Mouse (Mus musculus) kidney, postnatal 0 days (tissue): ENCODE data around the gene Gamt. TPM values are rescaled to one million over a fixed set of nuclear protein-coding genes. Genes with fewer than 3 reads are reported as not detected.

Experiments
- ATAC-seq: fragments of 200-750 bp; cut with Nextera tagmentation; replicated peaks from 2 replicates; pipeline ENCODE4 v1.8.0; 2017; ENCODE audit warnings: low read depth, moderate number of reproducible peaks, moderate TSS enrichment, moderate library complexity; ENCODE audit not compliant: low FRiP score
- DNase-seq: peaks from one replicate; pipeline ENCODE4 v3.0.0-alpha.2; 2016; ENCODE audit warnings: low spot score
- H3K27ac ChIP-seq: fragments of 300-500 bp; sonication (generic); 2 replicates; pipeline ENCODE4 v1.5.1; 2014; ENCODE audit warnings: mild to moderate bottlenecking
- H3K27me3 ChIP-seq: fragments of 300-500 bp; sonication (generic); 2 replicates; pipeline ENCODE4 v1.6.1; 2014; ENCODE audit warnings: low read length, mixed read lengths; ENCODE audit not compliant: insufficient read depth
- H3K36me3 ChIP-seq: fragments of 300-500 bp; sonication (generic); 2 replicates; pipeline ENCODE4 v1.6.1; 2014; ENCODE audit warnings: low read length, mixed read lengths; ENCODE audit not compliant: insufficient read depth
- H3K4me1 ChIP-seq: fragments of 300-500 bp; sonication (generic); replicated peaks from 2 replicates; pipeline ENCODE4 v1.6.1; 2014; ENCODE audit warnings: antibody characterized with exemption, low read length, mixed read lengths; ENCODE audit not compliant: insufficient read depth
- H3K4me2 ChIP-seq: fragments of 300-500 bp; sonication (generic); 2 replicates; pipeline ENCODE4 v1.6.1; 2014; ENCODE audit warnings: mild to moderate bottlenecking, low read length, moderate library complexity, mixed read lengths
- H3K4me3 ChIP-seq: fragments of 300-500 bp; sonication (generic); replicated peaks from 2 replicates; pipeline ENCODE4 v1.5.1; 2014; ENCODE audit warnings: low read depth, low read length
- H3K9ac ChIP-seq: fragments of 300-500 bp; sonication (generic); 2 replicates; pipeline ENCODE4 v1.6.1; 2014; ENCODE audit warnings: low read depth, low read length
- H3K9me3 ChIP-seq: fragments of 300-500 bp; sonication (generic); replicated peaks from 2 replicates; pipeline ENCODE4 v1.6.1; 2016; ENCODE audit warnings: low read length, inconsistent platforms, mixed read lengths
- CTCF ChIP-seq: IDR thresholded peaks from 2 replicates; pipeline ENCODE4 v1.5.1; 2016; ENCODE audit warnings: antibody characterized with exemption, low read depth, mild to moderate bottlenecking, moderate library complexity
- WGBS: fragments of 180-500 bp; shearing (Covaris S2); extraction: QIAGEN DNeasy Blood & Tissue Kit; methylation state at CpG from one replicate; pipeline ENCODE4 v1.1.7; 2014; 5-methylcytosine and 5-hydroxymethylcytosine counted together
- polyA plus RNA-seq: library from polyadenylated mRNA; unstranded; fragments of >200 nt; fragmentation: Nextera tagmentation; extraction: Ambion mirVana; gene quantifications from 2 replicates; pipeline ENCODE4 v1.2.1, GENCODE M21; 2015

Gamt gene
- polyA plus RNA-seq, 1 experiment from 2014 or later, result 25.5 TPM

GRCm38 (mm10) chr10:80254331-80255297 lies 6.2 kb downstream of the Gamt start:
- peaks cover 11% of the 10 kb centered on the region for H3K4me1 ChIP-seq
- H3K9me3 ChIP-seq, result no peaks in the 10 kb centered on the region
- no peaks in the 10 kb centered on the region for H3K27me3 ChIP-seq
- H3K4me3 ChIP-seq, result no peak overlapping the region
- no peak overlapping the region for H3K27ac ChIP-seq
- no peak for TF ChIP-seq CTCF
- ATAC-seq, result no peak
- H3K9ac ChIP-seq, result no peak overlapping the region
- WGBS, result 94% methylated on average over 26 of the region's 26 CpGs
- DNase-seq, result no peak
- peaks cover 45% of the 10 kb centered on the region for H3K36me3 ChIP-seq
- H3K4me2 ChIP-seq, result no peak overlapping the region

GRCm38 (mm10) chr10:80253551-80253950 lies 7.3 kb downstream of the Gamt start:
- Histone ChIP-seq H3K9ac (no peak overlapping the region), H3K27me3 (no peaks in the 10 kb centered on the region), H3K27ac (no peak overlapping the region), H3K4me1 (peaks cover 6% of the 10 kb centered on the region), H3K36me3 (peaks cover 39% of the 10 kb centered on the region), H3K4me3 (no peak overlapping the region), H3K4me2 (no peak overlapping the region), H3K9me3 (no peaks in the 10 kb centered on the region)
- no peak for DNase-seq
- ATAC-seq, result no peak
- no peak for TF ChIP-seq CTCF
- WGBS, result 81% methylated on average over 6 of the region's 6 CpGs

GRCm38 (mm10) chr10:80252493-80253274 lies 8.1 kb downstream of the Gamt start:
- Histone ChIP-seq H3K4me2 (no peak overlapping the region), H3K27me3 (no peaks in the 10 kb centered on the region), H3K9me3 (no peaks in the 10 kb centered on the region), H3K27ac (no peak overlapping the region), H3K9ac (no peak overlapping the region), H3K36me3 (peaks cover 33% of the 10 kb centered on the region), H3K4me3 (no peak overlapping the region), H3K4me1 (peaks cover 6% of the 10 kb centered on the region)
- WGBS, result 95% methylated on average over 11 of the region's 11 CpGs
- no peak for TF ChIP-seq CTCF
- DNase-seq (no peak), ATAC-seq (no peak)

- ATAC-seq (no peak), DNase-seq (no peak)
- Histone ChIP-seq H3K9me3 (no peaks in the 10 kb centered on the region), H3K27ac (no peak overlapping the region), H3K9ac (no peak overlapping the region), H3K4me2 (no peak overlapping the region), H3K4me3 (no peak overlapping the region), H3K4me1 (peaks cover 6% of the 10 kb centered on the region), H3K27me3 (no peaks in the 10 kb centered on the region), H3K36me3 (peaks cover 32% of the 10 kb centered on the region)
- no peak for TF ChIP-seq CTCF
Measured at GRCm38 (mm10) chr10:80252011-80252410, 8.8 kb downstream of the Gamt start.

GRCm38 (mm10) chr10:80250573-80250972 lies 10.2 kb downstream of the Gamt start:
- TF ChIP-seq CTCF, result no peak
- Histone ChIP-seq H3K4me2 (peak overlapping the region; percentile 78; the same call in 1 of the 2 replicates), H3K4me3 (peak overlapping the region; percentile 82; the same call in 1 of the 2 replicates), H3K27ac (no peak overlapping the region), H3K27me3 (no peaks in the 10 kb centered on the region), H3K36me3 (peaks cover 18% of the 10 kb centered on the region), H3K9me3 (no peaks in the 10 kb centered on the region), H3K9ac (no peak overlapping the region), H3K4me1 (peaks cover 6% of the 10 kb centered on the region)
- DNase-seq (no peak), ATAC-seq (no peak)
- WGBS, result 81% methylated on average over 4 of the region's 4 CpGs

- Histone ChIP-seq H3K4me1 (peaks cover 6% of the 10 kb centered on the region), H3K27me3 (no peaks in the 10 kb centered on the region), H3K36me3 (peaks cover 15% of the 10 kb centered on the region), H3K9me3 (no peaks in the 10 kb centered on the region), H3K27ac (peak overlapping the region; percentile 88; the same call in 1 of the 2 replicates), H3K4me2 (peak overlapping the region; percentile 78), H3K4me3 (peak overlapping the region; percentile 82), H3K9ac (peak overlapping the region; percentile 84)
- TF ChIP-seq CTCF, result no peak
- DNase-seq, result no peak
- ATAC-seq, result no peak
- 28% methylated on average over 2 of the region's 2 CpGs for WGBS
Measured at GRCm38 (mm10) chr10:80250059-80250458, 10.8 kb downstream of the Gamt start.
